Mouse (Mus musculus): Measurements from ENCODE around the gene Slc6a15. TPM values are rescaled to one million over a fixed set of nuclear protein-coding genes. Genes with fewer than 3 reads are reported as not detected.

Gene Slc6a15
- total and polyA plus RNA-seq, 3 experiments = not detected

GRCm38 (mm10) chr10:103443070-103443469, 75.5 kb downstream of the Slc6a15 start (continued):
- no peak for TF ChIP-seq MYB (IDR thresholded peaks at IDR 0.05; ENCODE audit: low read depth, low read length)
- TF ChIP-seq MEF2A (IDR thresholded peaks at IDR 0.05; ENCODE audit: extremely low read depth, insufficient replicate concordance, low read depth, low read length, poor library complexity, severe bottlenecking) = no peak
- TF ChIP-seq RAD21 (IDR thresholded peaks at IDR 0.05; ENCODE audit: low read depth, low read length) = peak; percentile 67
- peak; percentile 62 for TF ChIP-seq SMC3 (IDR thresholded peaks at IDR 0.05; ENCODE audit: low read depth, low read length)
- TF ChIP-seq KAT2A (conservative IDR thresholded peaks at IDR 0.05; ENCODE audit: low read depth, low read length) = no peak
- no peak for TF ChIP-seq ELF1 (IDR thresholded peaks at IDR 0.05; ENCODE audit: low read depth, low read length)
- TF ChIP-seq CHD2 (IDR thresholded peaks at IDR 0.05; ENCODE audit: low read length) = no peak

- Histone ChIP-seq H3K9me3 (replicated peaks; ENCODE audit: insufficient read depth, low read length) (no peaks in the 10 kb centered on the region), H3K36me3 (ENCODE audit: control insufficient read depth in 1 of 2, insufficient read depth in 2 of 2, low read length in 2 of 2) (no peaks in the 10 kb centered on the region), H3K27ac (ENCODE audit: control insufficient read depth, low read depth, low read length) (no peak overlapping the region), H3K4me3 (ENCODE audit: control insufficient read depth in 1 of 2, insufficient read depth in 1 of 2, low read depth in 2 of 2, low read length in 2 of 2) (no peak overlapping the region), H3K27me3 (ENCODE audit: control insufficient read depth in 1 of 2, insufficient read depth in 2 of 2, low read length in 2 of 2) (no peaks in the 10 kb centered on the region), H3K79me2 (ENCODE audit: control insufficient read depth, insufficient read depth, low read length, poor library complexity) (no peaks in the 10 kb centered on the region), H3K4me1 (ENCODE audit: control insufficient read depth in 1 of 2, insufficient read depth in 2 of 2, low read length in 2 of 2) (no peaks in the 10 kb centered on the region), H3K9ac (ENCODE audit: control insufficient read depth, low read depth, low read length, poor library complexity, severe bottlenecking) (no peak overlapping the region)
- no peak for DNase-seq (ENCODE audit: low read depth, low spot score)
- TF ChIP-seq JUND (IDR thresholded peaks at IDR 0.05; ENCODE audit: low read depth, low read length) (no peak), POLR2AphosphoS5 (IDR thresholded peaks at IDR 0.05; ENCODE audit: borderline replicate concordance, low read depth, low read length) (no peak), KAT2A (conservative IDR thresholded peaks at IDR 0.05; ENCODE audit: low read depth, low read length) (no peak), USF2 (IDR thresholded peaks at IDR 0.05; ENCODE audit: borderline replicate concordance in 1 of 2, insufficient read depth in 1 of 2, low read depth in 1 of 2, low read length in 2 of 2) (no peak), MAZ (IDR thresholded peaks at IDR 0.05; ENCODE audit: low read depth, low read length) (no peak), SIN3A (IDR thresholded peaks at IDR 0.05; ENCODE audit: low read length) (no peak), GATA1 (IDR thresholded peaks at IDR 0.05; ENCODE audit: low read depth, low read length) (no peak), E2F4 (IDR thresholded peaks at IDR 0.05; ENCODE audit: borderline replicate concordance, low read depth, low read length) (no peak)
Measured at GRCm38 (mm10) chr10:103448340-103448739, 80.8 kb downstream of the Slc6a15 start.

GRCm38 (mm10) chr10:103457896-103458295, 90.3 kb downstream of the Slc6a15 start:
- no peak overlapping the region for H3K27ac ChIP-seq (ENCODE audit: control insufficient read depth, low read depth, low read length)
- no peak overlapping the region for H3K9ac ChIP-seq (ENCODE audit: control insufficient read depth, low read depth, low read length, poor library complexity, severe bottlenecking)
- H3K27me3 ChIP-seq (ENCODE audit: control insufficient read depth in 1 of 2, insufficient read depth in 2 of 2, low read length in 2 of 2) = no peaks in the 10 kb centered on the region
- DNase-seq (ENCODE audit: low read depth, low spot score) = no peak
- H3K79me2 ChIP-seq (ENCODE audit: control insufficient read depth, insufficient read depth, low read length, poor library complexity) = no peaks in the 10 kb centered on the region
- H3K4me3 ChIP-seq (ENCODE audit: control insufficient read depth in 1 of 2, insufficient read depth in 1 of 2, low read depth in 2 of 2, low read length in 2 of 2) = no peak overlapping the region
- TF ChIP-seq EP300 (IDR thresholded peaks at IDR 0.05; ENCODE audit: low read depth in 1 of 2, low read length in 2 of 2) = no peak
- no peak for TF ChIP-seq GABPA (IDR thresholded peaks at IDR 0.05; ENCODE audit: low read depth, low read length)
- no peak for TF ChIP-seq MAZ (IDR thresholded peaks at IDR 0.05; ENCODE audit: low read depth, low read length)
- TF ChIP-seq CHD2 (IDR thresholded peaks at IDR 0.05; ENCODE audit: low read length) = no peak
- TF ChIP-seq TAL1 (IDR thresholded peaks at IDR 0.05; ENCODE audit: low read length) = no peak
- TF ChIP-seq MYC (IDR thresholded peaks at IDR 0.05; ENCODE audit: low read depth, low read length) = no peak
- no peak for TF ChIP-seq CTCF (IDR thresholded peaks at IDR 0.05 in 2 of 3, conservative IDR thresholded peaks at IDR 0.05 in 1 of 3; ENCODE audit: control insufficient read depth in 1 of 3, insufficient read depth in 1 of 3, low read depth in 2 of 3, low read length in 3 of 3, poor library complexity in 1 of 3, severe bottlenecking in 1 of 3)
- H3K36me3 ChIP-seq (ENCODE audit: control insufficient read depth in 1 of 2, insufficient read depth in 2 of 2, low read length in 2 of 2) = no peaks in the 10 kb centered on the region
- H3K9me3 ChIP-seq (replicated peaks; ENCODE audit: insufficient read depth, low read length) = no peaks in the 10 kb centered on the region
- no peaks in the 10 kb centered on the region for H3K4me1 ChIP-seq (ENCODE audit: control insufficient read depth in 1 of 2, insufficient read depth in 2 of 2, low read length in 2 of 2)

Other genes starting within 250 kb of the Slc6a15 start
- gene Lrriq1, start 131.5 kb upstream of the Slc6a15 start, total RNA-seq (2012; rRNA removed) = not detected in 2 replicates
- gene Lrriq1, start 131.5 kb upstream of the Slc6a15 start, polyA plus RNA-seq (2012; ENCODE audit: insufficient read depth in 1 of 2, insufficient read length in 2 of 2, low read depth in 1 of 2, low replicate concordance in 2 of 2, missing spikeins in 1 of 2) = not detected